28 mouse cellular contexts compared by ENCODE assay signal in the genomic region with DNA sequence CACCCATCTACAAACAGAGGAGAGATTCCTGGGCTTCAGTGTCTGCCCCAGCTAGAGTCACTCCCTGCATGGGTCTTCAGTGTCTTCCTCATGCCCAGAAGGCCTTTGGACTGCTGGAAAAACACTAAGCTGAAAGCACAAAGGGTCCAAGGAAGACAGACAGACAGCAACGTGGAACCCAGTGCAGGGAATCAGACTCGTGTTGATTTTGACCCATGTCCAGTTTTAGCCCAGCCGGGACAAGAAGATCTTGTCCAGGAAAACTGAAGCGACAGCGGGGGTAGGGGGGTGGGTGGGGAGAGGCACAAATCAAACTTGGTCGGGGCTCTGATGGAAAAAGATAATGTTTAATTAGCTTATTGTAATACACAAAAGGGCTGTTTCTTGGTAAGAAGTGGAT. TPM values are rescaled to one million over a fixed set of nuclear protein-coding genes. Genes with fewer than 3 reads are reported as not detected.
A peak's percentile ranks its signal among the peaks of the same experiment; 100 is the strongest.
DNase-seq lines count a peak whose midpoint lies in the region; ATAC-seq lines count a peak whose summit lies in the region.
"Had no signal": no experiment of that assay in that cellular context is flagged by ENCODE, and none has a peak within 500 bp of the region (broad histone marks: within the 10 kb centered on the region; RNA-seq: fewer than 3 reads in every experiment).

No protein-coding gene starts in this region.

- 56% methylated on average over 6 of the region's 6 CpGs for WGBS in heart, embryonic 13.5 days
- 65% methylated on average over 6 of the region's 6 CpGs for WGBS in kidney, embryonic 14.5 days
- 64% methylated on average over 6 of the region's 6 CpGs for WGBS in liver, embryonic 12.5 days (ENCODE audit: insufficient replicate concordance)
- WGBS in liver, embryonic 15.5 days (ENCODE audit: insufficient replicate concordance), result 63% methylated on average over 6 of the region's 6 CpGs

- H3K9me3 ChIP-seq in heart, embryonic 13.5 days, result no peaks in the 10 kb centered on the region
- H3K9me3 ChIP-seq in kidney, embryonic 14.5 days (ENCODE audit: control insufficient read depth, low read length), result no peaks in the 10 kb centered on the region
- H3K9me3 ChIP-seq in liver, embryonic 12.5 days (replicated peaks), result no peaks in the 10 kb centered on the region
- no peaks in the 10 kb centered on the region for H3K9me3 ChIP-seq in liver, embryonic 15.5 days (replicated peaks)
- H3K9me3 ChIP-seq: embryonic facial prominence, embryonic 12.5 days; embryonic facial prominence, embryonic 15.5 days; heart, embryonic 10.5 days; heart, embryonic 15.5 days; hindbrain, embryonic 10.5 days; hindbrain, embryonic 13.5 days had no signal

- ATAC-seq in heart, embryonic 13.5 days (ENCODE audit: extremely low read depth, insufficient number of reproducible peaks, low FRiP score, low TSS enrichment), result no peak
- ATAC-seq in kidney, embryonic 14.5 days (ENCODE audit: low FRiP score, low TSS enrichment), result no peak
- no peak for ATAC-seq in liver, embryonic 12.5 days
- ATAC-seq in liver, embryonic 15.5 days (ENCODE audit: insufficient read depth), result no peak
- ATAC-seq: activated CD4-positive, CD25-positive, alpha-beta regulatory T cell, adult 4 months; forebrain, embryonic 14.5 days; forebrain, postnatal 0 days; hindbrain, embryonic 16.5 days had no signal

- H3K27me3 ChIP-seq in heart, embryonic 13.5 days (replicated peaks), result no peaks in the 10 kb centered on the region
- H3K27me3 ChIP-seq in kidney, embryonic 14.5 days (ENCODE audit: control insufficient read depth, insufficient read depth, low read length), result no peaks in the 10 kb centered on the region
- 0 out of 2 replicates have a peak, but pooled peaks cover 5% of the 10 kb centered on the region for H3K27me3 ChIP-seq in liver, embryonic 12.5 days (replicated peaks)
- no peaks in the 10 kb centered on the region for H3K27me3 ChIP-seq in liver, embryonic 15.5 days
- H3K27me3 ChIP-seq: embryonic facial prominence, embryonic 12.5 days; embryonic facial prominence, embryonic 15.5 days; heart, embryonic 15.5 days; hindbrain, embryonic 13.5 days had no signal

- H3K4me1 ChIP-seq in heart, embryonic 13.5 days, result peaks cover 14% of the 10 kb centered on the region
- H3K4me1 ChIP-seq in kidney, embryonic 14.5 days (ENCODE audit: control insufficient read depth, insufficient read depth, low read length), result no peaks in the 10 kb centered on the region
- peaks cover 51% of the 10 kb centered on the region for H3K4me1 ChIP-seq in liver, embryonic 12.5 days
- peaks cover 69% of the 10 kb centered on the region for H3K4me1 ChIP-seq in liver, embryonic 15.5 days (replicated peaks)
- H3K4me1 ChIP-seq: embryonic facial prominence, embryonic 12.5 days; embryonic facial prominence, embryonic 15.5 days; hindbrain, embryonic 10.5 days; hindbrain, embryonic 13.5 days had no signal

- no peaks in the 10 kb centered on the region for H3K36me3 ChIP-seq in heart, embryonic 13.5 days
- no peaks in the 10 kb centered on the region for H3K36me3 ChIP-seq in kidney, embryonic 14.5 days (ENCODE audit: control insufficient read depth, insufficient read depth, low read length)
- no peaks in the 10 kb centered on the region for H3K36me3 ChIP-seq in liver, embryonic 12.5 days
- H3K36me3 ChIP-seq in liver, embryonic 15.5 days (replicated peaks), result no peaks in the 10 kb centered on the region
- H3K36me3 ChIP-seq: embryonic facial prominence, embryonic 12.5 days; embryonic facial prominence, embryonic 15.5 days; heart, embryonic 10.5 days; heart, embryonic 15.5 days; hindbrain, embryonic 10.5 days; hindbrain, embryonic 13.5 days had no signal

- H3K9ac ChIP-seq in heart, embryonic 13.5 days, result no peak overlapping the region
- no peak overlapping the region for H3K9ac ChIP-seq in kidney, embryonic 14.5 days (ENCODE audit: low read depth, low read length)
- H3K9ac ChIP-seq in liver, embryonic 12.5 days, result peak overlapping the region; percentile 1; the same call in 1 of the 2 replicates
- H3K9ac ChIP-seq in liver, embryonic 15.5 days, result no peak overlapping the region
- H3K9ac ChIP-seq: embryonic facial prominence, embryonic 12.5 days; embryonic facial prominence, embryonic 15.5 days; forebrain, postnatal 0 days; heart, embryonic 15.5 days; hindbrain, embryonic 13.5 days had no signal

- H3K27ac ChIP-seq in heart, embryonic 13.5 days (replicated peaks), result 0 out of 2 replicates have a peak overlapping the region, but pooled peaks have one; percentile 29
- no peak overlapping the region for H3K27ac ChIP-seq in kidney, embryonic 14.5 days (ENCODE audit: low read depth, low read length)
- H3K27ac ChIP-seq in liver, embryonic 12.5 days, result no peak overlapping the region
- H3K27ac ChIP-seq in liver, embryonic 15.5 days (replicated peaks), result peak overlapping the region; percentile 71; the same call in 1 of the 2 replicates
- H3K27ac ChIP-seq: embryonic facial prominence, embryonic 12.5 days; embryonic facial prominence, embryonic 15.5 days; gastrocnemius, adult 2 months; heart, embryonic 10.5 days; hindbrain, embryonic 10.5 days; hindbrain, embryonic 13.5 days had no signal

- H3K4me2 ChIP-seq in heart, embryonic 13.5 days, result no peak overlapping the region
- H3K4me2 ChIP-seq in kidney, embryonic 14.5 days (replicated peaks; ENCODE audit: low read depth, low read length), result no peak overlapping the region
- no peak overlapping the region for H3K4me2 ChIP-seq in liver, embryonic 12.5 days
- H3K4me2 ChIP-seq in liver, embryonic 15.5 days, result no peak overlapping the region
- H3K4me2 ChIP-seq: embryonic facial prominence, embryonic 12.5 days; embryonic facial prominence, embryonic 15.5 days; heart, embryonic 15.5 days; hindbrain, embryonic 13.5 days had no signal

- no peak overlapping the region for H3K4me3 ChIP-seq in heart, embryonic 13.5 days
- H3K4me3 ChIP-seq in kidney, embryonic 14.5 days (ENCODE audit: low read length), result no peak overlapping the region
- no peak overlapping the region for H3K4me3 ChIP-seq in liver, embryonic 12.5 days
- H3K4me3 ChIP-seq in liver, embryonic 15.5 days (replicated peaks), result no peak overlapping the region
- H3K4me3 ChIP-seq: embryonic facial prominence, embryonic 12.5 days; embryonic facial prominence, embryonic 15.5 days; gastrocnemius, adult 2 months; heart, embryonic 10.5 days; heart, embryonic 15.5 days; hindbrain, embryonic 10.5 days; hindbrain, embryonic 13.5 days had no signal

- DNase-seq in heart, adult 8-10 months (ENCODE audit: low spot score), result no peak
- peak; percentile 28 for DNase-seq in kidney, postnatal 10 days
- DNase-seq in liver, result no peak
- no peak for DNase-seq in embryo, embryonic 11 days
- DNase-seq: adrenal gland, adult 8-10 months; adrenal gland, postnatal 25 days; cerebellum, adult 18-20 months; cerebellum, adult 9-10 months; cerebellum, postnatal 14 days; forebrain, postnatal 0 days; gastrocnemius, adult 2 months; gastrocnemius, postnatal 14 days; heart, adult 11 months; heart, postnatal 10 days; heart, postnatal 36 days had no signal

RNA-seq across cellular contexts. Expression of a gene that starts 55.3 kb away (rescaled TPM):
- polyA plus RNA-seq in heart, embryonic 13.5 days (2015; fragmentation: Nextera tagmentation; extraction: Ambion mirVana), result 122 and 130 TPM in 2 replicates
- 10 to 100 TPM; 23.8 to 30.0 (median 29.5) TPM for total RNA-seq in heart, adult 8-10 months (2022)
- 34.6 and 52.0 TPM in 2 replicates for polyA plus RNA-seq in kidney, embryonic 14.5 days (2014; fragmentation: Nextera tagmentation; extraction: Ambion mirVana)
- 5.7 and 6.1 TPM in 2 replicates for polyA plus RNA-seq in liver, embryonic 12.5 days (2016; fragmentation: Nextera tagmentation; extraction: Ambion mirVana)
- polyA plus RNA-seq in liver, embryonic 15.5 days (2015; fragmentation: Nextera tagmentation; extraction: Ambion mirVana), result 2.6 and 3.4 TPM in 2 replicates

Comparison
In these comparisons a context has a peak if more than half of its experiments do, and no peak if none do; other contexts are left out.
1. H3K27ac ChIP-seq: peak in heart, embryonic 13.5 days (single experiment) and liver, embryonic 15.5 days (single experiment); none in kidney, embryonic 14.5 days (single experiment) and liver, embryonic 12.5 days (single experiment).